Mouse (Mus musculus) C2C12 (cell line): ENCODE measurements around the gene Zbtb1. TPM values are rescaled to one million over a fixed set of nuclear protein-coding genes. Genes with fewer than 3 reads are reported as not detected.

Experiments
- H3K27me3 ChIP-seq: one replicate; pipeline ENCODE4 v1.6.1; 2011; ENCODE audit not compliant: control insufficient read depth, insufficient read depth, insufficient read length
- H3K36me3 ChIP-seq: one replicate; pipeline ENCODE4 v1.6.1; 2011; ENCODE audit not compliant: control insufficient read depth, insufficient read depth
- H3K4me3 ChIP-seq: one replicate; pipeline ENCODE4 v1.5.1; 2011; ENCODE audit warnings: mild to moderate bottlenecking, control low read depth; ENCODE audit not compliant: poor library complexity, insufficient read depth, severe bottlenecking
- H3K79me2 ChIP-seq: one replicate; pipeline ENCODE4 v1.6.1; 2011; ENCODE audit not compliant: control insufficient read depth, insufficient read depth
- H3K79me3 ChIP-seq: one replicate; pipeline ENCODE4 v1.6.1; 2011; ENCODE audit warnings: low read depth, control low read depth
- H3ac ChIP-seq: one replicate; pipeline ENCODE3; 2011; ENCODE audit warnings: low read depth; ENCODE audit not compliant: control insufficient read depth, insufficient read length
- CEBPB ChIP-seq: IDR thresholded peaks from one replicate; pipeline ENCODE4 v1.6.1; 2011; ENCODE audit warnings: low read depth, mild to moderate bottlenecking, control low read depth, moderate library complexity
- CTCF ChIP-seq: IDR thresholded peaks from one replicate; pipeline ENCODE4 v1.5.1; 2011; ENCODE audit not compliant: control insufficient read depth, insufficient read depth, insufficient read length
- FOSL1 ChIP-seq: IDR thresholded peaks from one replicate; pipeline ENCODE4 v1.8.0; 2011; ENCODE audit warnings: mild to moderate bottlenecking, low read length; ENCODE audit not compliant: poor library complexity, insufficient read depth, severe bottlenecking
- MAX ChIP-seq: IDR thresholded peaks from one replicate; pipeline ENCODE4 v1.6.1; 2011; ENCODE audit warnings: mild to moderate bottlenecking, control low read depth
- MYOD1 ChIP-seq: IDR thresholded peaks from one replicate; pipeline ENCODE4 v1.6.1; 2011; ENCODE audit warnings: low read depth; ENCODE audit not compliant: control insufficient read depth, insufficient read length
- MYOG ChIP-seq: IDR thresholded peaks from one replicate; pipeline ENCODE4 v1.6.1; 2011; ENCODE audit not compliant: control insufficient read depth, insufficient read length; ENCODE audit errors: extremely low read depth
- USF1 ChIP-seq: IDR thresholded peaks from one replicate; pipeline ENCODE4 v1.6.1; 2011; ENCODE audit warnings: low read depth, mild to moderate bottlenecking, control low read depth, moderate library complexity
- polyA plus RNA-seq: library from polyadenylated mRNA; unstranded; fragments of >200 nt; fragmentation: generic; extraction: Trizol; gene quantifications from one replicate; pipeline ENCODE4 v1.2.1, GENCODE M21; 2012; ENCODE audit warnings: missing spikeins

Gene Zbtb1
- polyA plus RNA-seq, 1 experiment, result 2.4 TPM

- peaks cover 100% of the 10 kb centered on the region for H3K79me2 ChIP-seq
- H3K4me3 ChIP-seq, result no peak overlapping the region
- H3K27me3 ChIP-seq, result no peaks in the 10 kb centered on the region
- H3ac ChIP-seq, result no peak overlapping the region
- peaks cover 28% of the 10 kb centered on the region for H3K36me3 ChIP-seq
- H3K79me3 ChIP-seq, result peaks cover 99% of the 10 kb centered on the region
- TF ChIP-seq MYOD1 (no peak), CEBPB (no peak), MAX (no peak), USF1 (no peak), MYOG (no peak), FOSL1 (no peak), CTCF (no peak)
Observed at GRCm38 (mm10) chr12:76377726-76378125, 7.7 kb downstream of the Zbtb1 start.

- Histone ChIP-seq H3K79me3 (peaks cover 100% of the 10 kb centered on the region), H3K36me3 (peaks cover 34% of the 10 kb centered on the region), H3K27me3 (no peaks in the 10 kb centered on the region), H3K79me2 (peaks cover 100% of the 10 kb centered on the region), H3ac (no peak overlapping the region), H3K4me3 (no peak overlapping the region)
- TF ChIP-seq MAX (no peak), MYOG (no peak), USF1 (no peak), FOSL1 (no peak), MYOD1 (no peak), CEBPB (no peak), CTCF (no peak)
Observed at GRCm38 (mm10) chr12:76378556-76378955, 8.5 kb downstream of the Zbtb1 start.

- TF ChIP-seq FOSL1, result no peak
- TF ChIP-seq CEBPB, result no peak
- no peak for TF ChIP-seq USF1
- TF ChIP-seq MAX, result no peak
- no peak for TF ChIP-seq MYOD1
- TF ChIP-seq MYOG, result no peak
- no peaks in the 10 kb centered on the region for H3K27me3 ChIP-seq
- H3K4me3 ChIP-seq, result no peak overlapping the region
- H3K79me3 ChIP-seq, result peaks cover 100% of the 10 kb centered on the region
- H3K79me2 ChIP-seq, result peaks cover 100% of the 10 kb centered on the region
- H3ac ChIP-seq, result no peak overlapping the region
- H3K36me3 ChIP-seq, result peaks cover 32% of the 10 kb centered on the region
Observed at GRCm38 (mm10) chr12:76380151-76380550, 10.1 kb downstream of the Zbtb1 start.

GRCm38 (mm10) chr12:76385342-76385741 is 15.3 kb downstream of the Zbtb1 start:
- Histone ChIP-seq H3K4me3 (no peak overlapping the region), H3K79me2 (peaks cover 98% of the 10 kb centered on the region), H3K79me3 (peaks cover 79% of the 10 kb centered on the region), H3K27me3 (no peaks in the 10 kb centered on the region), H3K36me3 (peaks cover 72% of the 10 kb centered on the region), H3ac (no peak overlapping the region)
- TF ChIP-seq MYOD1, result no peak
- TF ChIP-seq CEBPB, result no peak
- TF ChIP-seq CTCF, result no peak
- TF ChIP-seq FOSL1, result no peak
- TF ChIP-seq USF1, result no peak
- TF ChIP-seq MAX, result no peak
- TF ChIP-seq MYOG, result no peak

- Histone ChIP-seq H3K4me3 (no peak overlapping the region), H3K79me2 (peaks cover 65% of the 10 kb centered on the region), H3K36me3 (peaks cover 72% of the 10 kb centered on the region), H3K27me3 (no peaks in the 10 kb centered on the region), H3K79me3 (peaks cover 46% of the 10 kb centered on the region), H3ac (no peak overlapping the region)
- TF ChIP-seq MYOD1 (no peak), CTCF (no peak), FOSL1 (no peak)
Observed at GRCm38 (mm10) chr12:76388794-76389193, 18.7 kb downstream of the Zbtb1 start.

GRCm38 (mm10) chr12:76391595-76392271 is 21.7 kb downstream of the Zbtb1 start:
- Histone ChIP-seq H3K4me3 (no peak overlapping the region), H3K79me2 (peaks cover 35% of the 10 kb centered on the region)
- TF ChIP-seq MYOG (no peak), MAX (no peak), CTCF (no peak), CEBPB (no peak), USF1 (no peak), MYOD1 (no peak), FOSL1 (no peak)

More at GRCm38 (mm10) chr12:76391595-76392271, 21.7 kb downstream of the Zbtb1 start:
- Histone ChIP-seq H3K27me3 (no peaks in the 10 kb centered on the region), H3ac (no peak overlapping the region), H3K36me3 (peaks cover 56% of the 10 kb centered on the region), H3K79me3 (peaks cover 17% of the 10 kb centered on the region)
